34 mouse cellular contexts compared by ENCODE assay signal in genomic region chr6:66856236-66856635, GRCm38 (mm10). TPM values are rescaled to one million over a fixed set of nuclear protein-coding genes. Genes with fewer than 3 reads are reported as not detected.
DNase-seq lines count a peak whose midpoint lies in the region; ATAC-seq and TF ChIP-seq lines count a peak whose summit lies in the region.
"Had no signal": no experiment of that assay in that cellular context is flagged by ENCODE, and none has a peak within 500 bp of the region (broad histone marks: within the 10 kb centered on the region; RNA-seq: fewer than 3 reads in every experiment).

No protein-coding gene starts in this region.

- H3K36me3 ChIP-seq in kidney, embryonic 14.5 days (ENCODE audit: control insufficient read depth, insufficient read depth, low read length): no peaks in the 10 kb centered on the region
- H3K36me3 ChIP-seq: forebrain, embryonic 10.5 days; G1E; heart, embryonic 10.5 days; heart, embryonic 13.5 days; hindbrain, embryonic 10.5 days; hindbrain, embryonic 13.5 days had no signal

- POLR2A ChIA-PET in Patski (lab: Charles Lee): no interaction called here

- CTCF ChIA-PET in Patski (lab: Charles Lee): no interaction called here

- no peaks in the 10 kb centered on the region for H3K4me1 ChIP-seq in kidney, embryonic 14.5 days (ENCODE audit: control insufficient read depth, insufficient read depth, low read length)
- H3K4me1 ChIP-seq: forebrain, embryonic 10.5 days; forebrain, embryonic 13.5 days; heart, embryonic 10.5 days; heart, embryonic 13.5 days; hindbrain, embryonic 10.5 days; hindbrain, embryonic 13.5 days had no signal

- DNase-seq in kidney, adult 11 months: peak; percentile 43
- DNase-seq in kidney, adult 18-20 months: no peak
- DNase-seq in kidney, adult 9 months: peak; percentile 75
- DNase-seq in 3T3-L1 (ENCODE audit: low read depth, low spot score): peak; percentile 49
- DNase-seq in Patski (ENCODE audit: low read depth, low spot score): peak; percentile 33
- DNase-seq in retina, postnatal 1 day: no peak
- no peak for DNase-seq in heart, postnatal 4 days
- DNase-seq: adrenal gland, postnatal 10 days; adrenal gland, postnatal 36 days; B cell, adult 2 months; cerebellum, adult 18-20 months; cerebellum, adult 9-10 months; cerebellum, postnatal 14 days; gastrocnemius, postnatal 10 days; gastrocnemius, postnatal 36 days; heart, adult 2 months; heart, postnatal 14 days had no signal

- no peak overlapping the region for H3K9ac ChIP-seq in kidney, embryonic 14.5 days (ENCODE audit: low read depth, low read length)
- H3K9ac ChIP-seq: forebrain, embryonic 13.5 days; heart, embryonic 13.5 days; hindbrain, embryonic 13.5 days had no signal

- no peak overlapping the region for H3K4me2 ChIP-seq in kidney, embryonic 14.5 days (replicated peaks; ENCODE audit: low read depth, low read length)
- H3K4me2 ChIP-seq: forebrain, embryonic 13.5 days; heart, embryonic 13.5 days; hindbrain, embryonic 13.5 days had no signal

- no peak overlapping the region for H3K4me3 ChIP-seq in kidney, embryonic 14.5 days (ENCODE audit: low read length)
- H3K4me3 ChIP-seq: forebrain, embryonic 10.5 days; forebrain, embryonic 13.5 days; heart, adult 2 months; heart, embryonic 10.5 days; heart, embryonic 13.5 days; hindbrain, embryonic 10.5 days; hindbrain, embryonic 13.5 days had no signal

- no peak for TF ChIP-seq CTCF in Patski (IDR thresholded peaks at IDR 0.05)

- no peaks in the 10 kb centered on the region for H3K27me3 ChIP-seq in kidney, embryonic 14.5 days (ENCODE audit: control insufficient read depth, insufficient read depth, low read length)
- no peaks in the 10 kb centered on the region for H3K27me3 ChIP-seq in Patski
- H3K27me3 ChIP-seq: CH12.LX; forebrain, embryonic 13.5 days; heart, embryonic 13.5 days; hindbrain, embryonic 13.5 days had no signal

- in situ Hi-C loops in Patski (cut with MboI; ENCODE audit: low pct_unique_long_range_greater_than_20kb): no loop called here

- H3K27ac ChIP-seq in kidney, embryonic 14.5 days (ENCODE audit: low read depth, low read length): no peak overlapping the region
- H3K27ac ChIP-seq: forebrain, embryonic 10.5 days; forebrain, embryonic 13.5 days; heart, adult 2 months; heart, embryonic 10.5 days; heart, embryonic 13.5 days; hindbrain, embryonic 10.5 days; hindbrain, embryonic 13.5 days had no signal

- no peak for ATAC-seq in kidney, embryonic 14.5 days (ENCODE audit: low FRiP score, low TSS enrichment)
- no peak for ATAC-seq in Patski
- ATAC-seq: forebrain, embryonic 13.5 days; forebrain, embryonic 16.5 days; hindbrain, embryonic 16.5 days had no signal

- H3K9me3 ChIP-seq in kidney, embryonic 14.5 days (ENCODE audit: control insufficient read depth, low read length): no peaks in the 10 kb centered on the region
- H3K9me3 ChIP-seq: forebrain, embryonic 10.5 days; forebrain, embryonic 13.5 days; G1E; heart, embryonic 10.5 days; heart, embryonic 13.5 days; hindbrain, embryonic 10.5 days; hindbrain, embryonic 13.5 days had no signal

RNA-seq across cellular contexts. Expression of gene Gng12, which starts 40.0 kb away (rescaled TPM):
- polyA plus RNA-seq in kidney, embryonic 14.5 days (2014; fragmentation: Nextera tagmentation; extraction: Ambion mirVana): 76.6 and 108 TPM in 2 replicates
- polyA plus RNA-seq in Patski (2021): 169 TPM
- total RNA-seq in heart, postnatal 4 days (2021): 10 to 100 TPM; 60.9 to 63.1 TPM
- polyA plus RNA-seq: G1E had no signal

RNA-seq across cellular contexts. Expression of gene Vmn1r39, which starts 45.8 kb away (rescaled TPM):
- not detected in 2 replicates for polyA plus RNA-seq in kidney, embryonic 14.5 days (2014; fragmentation: Nextera tagmentation; extraction: Ambion mirVana)
- 0.03 TPM for polyA plus RNA-seq in Patski (2021)
- not detected for total RNA-seq in heart, postnatal 4 days (2021)
- total RNA-seq: adrenal gland, adult 18-20 months; adrenal gland, postnatal 10 days; adrenal gland, postnatal 36 days; CH12.LX; gastrocnemius, adult 18-20 months; gastrocnemius, postnatal 10 days; gastrocnemius, postnatal 36 days; granulocyte monocyte progenitor cell, adult 5-6 weeks; heart, adult 2 months; heart, postnatal 14 days had no signal
- polyA plus RNA-seq: embryonic facial prominence, embryonic 11.5 days; embryonic facial prominence, embryonic 14.5 days; forebrain, embryonic 10.5 days; forebrain, embryonic 13.5 days; forebrain, embryonic 16.5 days; G1E; heart, adult 2 months; heart, embryonic 10.5 days; heart, embryonic 13.5 days; heart, embryonic 16.5 days; hindbrain, embryonic 10.5 days; hindbrain, embryonic 13.5 days; hindbrain, embryonic 16.5 days had no signal

Comparison
In these comparisons a context has a peak if more than half of its experiments do, and no peak if none do; other contexts are left out.
1. DNase-seq: peak in kidney, adult 11 months (single experiment), kidney, adult 9 months (single experiment), 3T3-L1 (single experiment) and Patski (single experiment); none in kidney, adult 18-20 months (single experiment), retina, postnatal 1 day (single experiment) and heart, postnatal 4 days (single experiment).